11 mouse cellular contexts compared by ENCODE assay signal in the genomic region with DNA sequence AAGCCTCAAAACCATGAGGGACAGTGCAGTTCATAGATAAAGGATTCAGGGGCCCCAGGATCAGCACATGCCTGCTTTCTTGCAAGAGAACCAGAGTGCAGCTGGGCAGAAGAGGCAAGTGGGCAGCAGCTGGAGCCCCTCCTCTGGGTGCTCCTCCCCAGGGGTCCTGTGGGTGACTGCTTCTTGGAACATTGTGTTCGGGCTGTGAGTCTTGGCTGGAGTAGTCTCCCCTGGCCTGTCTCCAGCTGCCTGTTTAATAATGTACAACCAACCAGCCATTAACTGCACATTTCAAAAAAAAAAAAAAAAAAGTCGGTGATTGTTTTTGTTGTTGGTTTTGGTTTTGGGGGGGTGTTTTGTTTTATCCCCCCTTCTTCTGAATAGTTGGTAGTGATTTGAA.
DNase-seq lines count a peak whose midpoint lies in the region; ATAC-seq and TF ChIP-seq lines count a peak whose summit lies in the region.
"Had no signal": no experiment of that assay in that cellular context is flagged by ENCODE, and none has a peak within 500 bp of the region (broad histone marks: within the 10 kb centered on the region; RNA-seq: fewer than 3 reads in every experiment).

No protein-coding gene starts in this region.

- no peak overlapping the region for H3K9ac ChIP-seq in lung, embryonic 15.5 days
- H3K9ac ChIP-seq in midbrain, embryonic 14.5 days (replicated peaks; ENCODE audit: low read length) = no peak overlapping the region
- H3K9ac ChIP-seq: liver, embryonic 12.5 days had no signal

- H3K4me2 ChIP-seq in lung, embryonic 15.5 days = 0 out of 2 replicates have a peak overlapping the region, but pooled peaks have one; percentile 2
- no peak overlapping the region for H3K4me2 ChIP-seq in midbrain, embryonic 14.5 days (ENCODE audit: low read length)
- H3K4me2 ChIP-seq: liver, embryonic 12.5 days; midbrain, embryonic 11.5 days had no signal

- H3K9me3 ChIP-seq in lung, embryonic 15.5 days = no peaks in the 10 kb centered on the region
- H3K9me3 ChIP-seq in limb, embryonic 10.5 days (replicated peaks) = no peaks in the 10 kb centered on the region
- no peaks in the 10 kb centered on the region for H3K9me3 ChIP-seq in midbrain, embryonic 14.5 days (ENCODE audit: control insufficient read depth, low read length)
- H3K9me3 ChIP-seq: liver, embryonic 12.5 days had no signal

- H3K4me3 ChIP-seq in lung, embryonic 15.5 days = no peak overlapping the region
- H3K4me3 ChIP-seq in lung, adult 2 months (replicated peaks; ENCODE audit: extremely low read depth, low read depth, low read length) = no peak overlapping the region
- H3K4me3 ChIP-seq in limb, embryonic 10.5 days = no peak overlapping the region
- no peak overlapping the region for H3K4me3 ChIP-seq in midbrain, embryonic 14.5 days (replicated peaks; ENCODE audit: low read depth, low read length)
- H3K4me3 ChIP-seq: liver, embryonic 12.5 days had no signal

- peak; percentile 55 for DNase-seq in adrenal gland, postnatal 10 days
- no peak for DNase-seq in adrenal gland, postnatal 4 days (ENCODE audit: low spot score in 2 of 2)
- DNase-seq in lung, adult 2 months = no peak
- no peak for DNase-seq in limb, embryonic 10.5 days (ENCODE audit: low spot score)
- no peak for DNase-seq in right cerebral cortex, postnatal 14 days
- DNase-seq in right cerebral cortex, postnatal 25 days = no peak
- DNase-seq in midbrain, embryonic 14.5 days = no peak
- DNase-seq: thymus, adult 18-20 months had no signal

- no peak for TF ChIP-seq CTCF in lung, adult 2 months (IDR thresholded peaks at IDR 0.05; ENCODE audit: insufficient read depth, low read length)

- H3K27ac ChIP-seq in lung, embryonic 15.5 days = peak overlapping the region; percentile 76
- peak overlapping the region; percentile 53; the same call in 1 of the 2 replicates for H3K27ac ChIP-seq in limb, embryonic 10.5 days
- H3K27ac ChIP-seq in midbrain, embryonic 14.5 days (replicated peaks; ENCODE audit: low read depth, low read length) = no peak overlapping the region
- H3K27ac ChIP-seq: liver, embryonic 12.5 days had no signal

- H3K27me3 ChIP-seq in lung, embryonic 15.5 days = no peaks in the 10 kb centered on the region
- H3K27me3 ChIP-seq in limb, embryonic 10.5 days (ENCODE audit: low read depth, poor library complexity, severe bottlenecking) = no peaks in the 10 kb centered on the region
- H3K27me3 ChIP-seq in midbrain, embryonic 14.5 days (ENCODE audit: control insufficient read depth, insufficient read depth, low read length) = no peaks in the 10 kb centered on the region

- WGBS in lung, embryonic 15.5 days = 24% methylated on average over 2 of the region's 2 CpGs
- WGBS in lung, adult 2 months = 20% methylated on average over 2 of the region's 2 CpGs
- 100% methylated on average over 2 of the region's 2 CpGs for WGBS in limb, embryonic 10.5 days
- 83% methylated on average over 2 of the region's 2 CpGs for WGBS in midbrain, embryonic 14.5 days

- TF ChIP-seq POLR2A in lung, adult 2 months (IDR thresholded peaks at IDR 0.05; ENCODE audit: borderline replicate concordance, extremely low read depth, low read depth, low read length) = no peak

- no peaks in the 10 kb centered on the region for H3K36me3 ChIP-seq in lung, embryonic 15.5 days
- peaks cover 37% of the 10 kb centered on the region for H3K36me3 ChIP-seq in limb, embryonic 10.5 days
- no peaks in the 10 kb centered on the region for H3K36me3 ChIP-seq in midbrain, embryonic 14.5 days (ENCODE audit: control insufficient read depth, insufficient read depth, low read length)
- H3K36me3 ChIP-seq: liver, embryonic 12.5 days had no signal

- ATAC-seq in lung, embryonic 15.5 days (ENCODE audit: borderline replicate concordance, extremely low read depth, low FRiP score, low TSS enrichment) = peak; percentile 69
- no peak for ATAC-seq in midbrain, embryonic 14.5 days (ENCODE audit: low FRiP score, low TSS enrichment)
- ATAC-seq: liver, embryonic 12.5 days had no signal

- H3K4me1 ChIP-seq in lung, embryonic 15.5 days = peaks cover 78% of the 10 kb centered on the region
- peaks cover 6% of the 10 kb centered on the region for H3K4me1 ChIP-seq in lung, adult 2 months (ENCODE audit: control insufficient read depth, insufficient read depth, low read length)
- H3K4me1 ChIP-seq in limb, embryonic 10.5 days = peaks cover 62% of the 10 kb centered on the region
- no peaks in the 10 kb centered on the region for H3K4me1 ChIP-seq in midbrain, embryonic 14.5 days (ENCODE audit: control insufficient read depth, insufficient read depth, low read length)
